ENCODE assay signal across 18 mouse cellular contexts in the genomic region with DNA sequence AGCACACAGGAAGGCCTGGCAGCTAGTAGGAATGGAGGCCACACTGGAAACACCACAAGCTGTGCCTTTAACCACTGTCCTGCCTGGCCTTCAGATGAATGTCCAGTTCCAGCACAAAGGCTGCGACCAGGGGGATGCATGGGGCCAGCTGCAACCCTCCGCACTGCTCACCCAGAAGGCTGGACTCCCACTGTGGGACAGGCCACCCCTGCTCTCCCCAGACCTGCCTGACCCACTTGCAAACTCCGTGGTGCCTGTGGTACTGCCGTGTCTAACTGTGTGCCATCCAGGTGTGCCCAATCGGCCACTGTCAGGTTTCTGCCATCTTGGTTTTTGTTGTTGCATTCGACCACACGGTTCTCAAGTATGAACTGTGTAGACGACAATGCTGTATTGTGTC.
DNase-seq lines count a peak whose midpoint lies in the region; ATAC-seq and TF ChIP-seq lines count a peak whose summit lies in the region.
"Had no signal": no experiment of that assay in that cellular context is flagged by ENCODE, and none has a peak within 500 bp of the region (broad histone marks: within the 10 kb centered on the region; RNA-seq: fewer than 3 reads in every experiment).

No protein-coding gene starts in this region.

- no peaks in the 10 kb centered on the region for H3K36me3 ChIP-seq in forebrain, embryonic 11.5 days (ENCODE audit: control insufficient read depth, insufficient read depth, low read length)
- no peaks in the 10 kb centered on the region for H3K36me3 ChIP-seq in forebrain, embryonic 15.5 days
- H3K36me3 ChIP-seq in heart, postnatal 0 days (replicated peaks; ENCODE audit: control insufficient read depth, insufficient read depth, low read length), result peaks cover 2% of the 10 kb centered on the region
- H3K36me3 ChIP-seq: embryonic facial prominence, embryonic 12.5 days; forebrain, embryonic 12.5 days; midbrain, embryonic 15.5 days; neural tube, embryonic 12.5 days had no signal

- no peak overlapping the region for H3K4me2 ChIP-seq in forebrain, embryonic 11.5 days (ENCODE audit: low read depth, low read length, severe bottlenecking)
- no peak overlapping the region for H3K4me2 ChIP-seq in forebrain, embryonic 15.5 days (replicated peaks)
- H3K4me2 ChIP-seq in heart, postnatal 0 days (ENCODE audit: low read depth, low read length), result no peak overlapping the region
- H3K4me2 ChIP-seq: embryonic facial prominence, embryonic 12.5 days; forebrain, embryonic 12.5 days; hindbrain, embryonic 14.5 days; midbrain, embryonic 15.5 days; neural tube, embryonic 12.5 days had no signal

- 0 out of 2 replicates have a peak, but pooled peaks cover 2% of the 10 kb centered on the region for H3K4me1 ChIP-seq in forebrain, embryonic 11.5 days (replicated peaks; ENCODE audit: control insufficient read depth, insufficient read depth, low read length)
- 0 out of 2 replicates have a peak, but pooled peaks cover 10% of the 10 kb centered on the region for H3K4me1 ChIP-seq in forebrain, embryonic 15.5 days
- H3K4me1 ChIP-seq in heart, postnatal 0 days (ENCODE audit: control insufficient read depth, insufficient read depth), result peaks cover 13% of the 10 kb centered on the region
- H3K4me1 ChIP-seq: midbrain, embryonic 15.5 days had no signal

- no peak overlapping the region for H3K27ac ChIP-seq in forebrain, embryonic 11.5 days (ENCODE audit: low read depth, low read length)
- no peak overlapping the region for H3K27ac ChIP-seq in forebrain, embryonic 15.5 days (replicated peaks)
- no peak overlapping the region for H3K27ac ChIP-seq in heart, postnatal 0 days (ENCODE audit: low read depth)
- H3K27ac ChIP-seq: embryonic facial prominence, embryonic 12.5 days; forebrain, embryonic 12.5 days; hindbrain, embryonic 14.5 days; layer of hippocampus, adult 2 months; midbrain, embryonic 15.5 days; neural tube, embryonic 12.5 days had no signal

- TF ChIP-seq EP300 in heart, postnatal 0 days (IDR thresholded peaks at IDR 0.05; ENCODE audit: low read depth), result no peak

- H3K9ac ChIP-seq in forebrain, embryonic 11.5 days (ENCODE audit: low read length), result no peak overlapping the region
- no peak overlapping the region for H3K9ac ChIP-seq in forebrain, embryonic 15.5 days (replicated peaks)
- no peak overlapping the region for H3K9ac ChIP-seq in heart, postnatal 0 days (replicated peaks; ENCODE audit: low read depth, low read length)
- H3K9ac ChIP-seq: embryonic facial prominence, embryonic 12.5 days; forebrain, embryonic 12.5 days; hindbrain, embryonic 14.5 days; midbrain, embryonic 15.5 days; neural tube, embryonic 12.5 days had no signal

- no peaks in the 10 kb centered on the region for H3K9me3 ChIP-seq in forebrain, embryonic 11.5 days (ENCODE audit: control insufficient read depth, low read length)
- H3K9me3 ChIP-seq in forebrain, embryonic 15.5 days, result no peaks in the 10 kb centered on the region
- H3K9me3 ChIP-seq in heart, postnatal 0 days (replicated peaks; ENCODE audit: control insufficient read depth, low read length), result no peaks in the 10 kb centered on the region
- H3K9me3 ChIP-seq: forebrain, embryonic 12.5 days; midbrain, embryonic 15.5 days; neural tube, embryonic 12.5 days had no signal

- WGBS in forebrain, embryonic 11.5 days, result 90% methylated on average over 8 of the region's 8 CpGs
- WGBS in forebrain, embryonic 15.5 days, result 89% methylated on average over 8 of the region's 8 CpGs
- WGBS in heart, postnatal 0 days, result 93% methylated on average over 8 of the region's 8 CpGs

- H3K27me3 ChIP-seq in forebrain, embryonic 11.5 days (ENCODE audit: control insufficient read depth, insufficient read depth, low read length), result no peaks in the 10 kb centered on the region
- no peaks in the 10 kb centered on the region for H3K27me3 ChIP-seq in forebrain, embryonic 15.5 days
- no peaks in the 10 kb centered on the region for H3K27me3 ChIP-seq in heart, postnatal 0 days (ENCODE audit: control insufficient read depth, insufficient read depth, low read length)
- H3K27me3 ChIP-seq: embryonic facial prominence, embryonic 12.5 days; forebrain, embryonic 12.5 days; midbrain, embryonic 15.5 days; neural tube, embryonic 12.5 days had no signal

- no peak for TF ChIP-seq CTCF in heart, postnatal 0 days (IDR thresholded peaks at IDR 0.05; ENCODE audit: low read depth)

- peak; percentile 40 for DNase-seq in forebrain, embryonic 11.5 days (ENCODE audit: low spot score)
- peak; percentile 1 for DNase-seq in heart, postnatal 0 days (ENCODE audit: low spot score)
- no peak for DNase-seq in heart, adult 18-20 months
- peak; percentile 3 for DNase-seq in kidney, postnatal 4 days
- DNase-seq in kidney, adult 8-10 months, result no peak
- DNase-seq in skeletal muscle tissue, adult 2 months (ENCODE audit: low read depth, low spot score), result peak; percentile 2
- DNase-seq: cerebellum, adult 11-12 months; heart, postnatal 36 days; lung, postnatal 4 days had no signal

- no peak overlapping the region for H3K4me3 ChIP-seq in forebrain, embryonic 11.5 days (ENCODE audit: low read depth, low read length)
- H3K4me3 ChIP-seq in forebrain, embryonic 15.5 days, result no peak overlapping the region
- H3K4me3 ChIP-seq in heart, postnatal 0 days (ENCODE audit: low read depth, low read length), result no peak overlapping the region
- H3K4me3 ChIP-seq: embryonic facial prominence, embryonic 12.5 days; forebrain, embryonic 12.5 days; layer of hippocampus, adult 2 months; midbrain, embryonic 15.5 days; neural tube, embryonic 12.5 days had no signal

- no peak for ATAC-seq in forebrain, embryonic 11.5 days (replicated peaks; ENCODE audit: low FRiP score)
- no peak for ATAC-seq in forebrain, embryonic 15.5 days (replicated peaks)
- no peak for ATAC-seq in heart, postnatal 0 days (ENCODE audit: insufficient read depth, low read depth)
- ATAC-seq: CD4-positive, CD25-positive, alpha-beta regulatory T cell, adult 4 months; inflammation-experienced regulatory T-cells, adult 6 months; midbrain, embryonic 15.5 days had no signal

Comparison
In these comparisons a context has a peak if more than half of its experiments do, and no peak if none do; other contexts are left out.
1. DNase-seq: peak in forebrain, embryonic 11.5 days (single experiment), heart, postnatal 0 days (single experiment), kidney, postnatal 4 days (2 of 2) and skeletal muscle tissue, adult 2 months (single experiment); none in heart, adult 18-20 months (0 of 2) and kidney, adult 8-10 months (0 of 2).